Mouse (Mus musculus) thymus, adult 2 months (tissue): Measurements from ENCODE around the gene Mien1.

Source experiments
- CTCF ChIP-seq: fragments of 200-500 bp; IDR thresholded peaks from 2 replicates; pipeline ENCODE4 v1.5.1; 2012; ENCODE audit warnings: mild to moderate bottlenecking, control low read depth, low read length, moderate library complexity, borderline replicate concordance; ENCODE audit not compliant: control insufficient read depth, poor library complexity, insufficient read depth; ENCODE audit errors: extremely low read depth
- POLR2A ChIP-seq: fragments of 200-500 bp; IDR thresholded peaks from 2 replicates; pipeline ENCODE4 v1.6.1; 2012; ENCODE audit warnings: mild to moderate bottlenecking, low read length, control low read depth, moderate library complexity; ENCODE audit not compliant: control insufficient read depth, poor library complexity, insufficient read depth; ENCODE audit errors: extremely low read depth

DNA sequence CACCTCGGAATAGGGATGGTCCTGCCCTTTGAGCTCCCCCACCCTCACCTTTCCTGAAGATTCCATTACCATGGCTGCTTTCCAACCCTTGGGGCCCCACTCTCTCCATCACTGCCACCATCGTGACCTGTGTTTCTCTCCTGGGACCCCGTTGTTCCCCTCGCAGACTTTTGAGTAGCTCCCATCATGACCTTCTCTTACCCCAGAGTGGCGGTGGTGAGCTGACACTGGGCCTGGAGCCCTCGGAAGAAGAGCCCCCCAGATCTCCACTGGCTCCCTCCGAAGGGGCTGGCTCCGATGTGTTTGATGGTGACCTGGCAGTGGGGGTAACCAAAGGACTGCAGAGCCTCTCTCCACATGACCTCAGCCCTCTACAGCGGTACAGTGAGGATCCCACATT, 3.1 kb downstream of the Mien1 start:
- TF ChIP-seq POLR2A (no peak), CTCF (no peak)
